Mouse (Mus musculus) hindbrain, embryonic 15.5 days (tissue): Measurements from ENCODE around the gene Magix. TPM values are rescaled to one million over a fixed set of nuclear protein-coding genes. Genes with fewer than 3 reads are reported as not detected.
A peak's percentile ranks its signal among the peaks of the same experiment; 100 is the strongest.
"Not testable (repeated sequence)": the region's sequence is repeated elsewhere in the genome, so short reads cannot be mapped to it uniquely, and the experiment has no call there.

Source experiments
- ATAC-seq: fragments of 200-750 bp; cut with Nextera tagmentation; 2 replicates; pipeline ENCODE4 v1.8.0; 2017; ENCODE audit warnings: low read depth, moderate number of reproducible peaks, moderate TSS enrichment; ENCODE audit not compliant: low FRiP score
- H3K27ac ChIP-seq: fragments of 300-500 bp; sonication (generic); replicated peaks from 2 replicates; pipeline ENCODE4 v1.5.1; 2015; ENCODE audit warnings: mild to moderate bottlenecking, inconsistent platforms
- H3K27me3 ChIP-seq: fragments of 300-500 bp; sonication (generic); 2 replicates; pipeline ENCODE4 v1.6.1; 2015; ENCODE audit warnings: control low read depth, inconsistent platforms
- H3K36me3 ChIP-seq: fragments of 300-500 bp; sonication (generic); 2 replicates; pipeline ENCODE4 v1.6.1; 2015; ENCODE audit warnings: control low read depth, inconsistent platforms
- H3K4me1 ChIP-seq: fragments of 300-500 bp; sonication (generic); replicated peaks from 2 replicates; pipeline ENCODE4 v1.6.1; 2015; ENCODE audit warnings: control low read depth, inconsistent platforms
- H3K4me2 ChIP-seq: fragments of 300-500 bp; sonication (generic); 2 replicates; pipeline ENCODE4 v1.6.1; 2015; ENCODE audit warnings: moderate library complexity, mild to moderate bottlenecking, inconsistent platforms
- H3K4me3 ChIP-seq: fragments of 300-500 bp; sonication (generic); 2 replicates; pipeline ENCODE4 v1.5.1; 2015; ENCODE audit warnings: mild to moderate bottlenecking, inconsistent platforms
- H3K9ac ChIP-seq: fragments of 300-500 bp; sonication (generic); 2 replicates; pipeline ENCODE4 v1.6.1; 2015; ENCODE audit warnings: inconsistent platforms
- H3K9me3 ChIP-seq: fragments of 300-500 bp; sonication (generic); 2 replicates; pipeline ENCODE4 v1.6.1; 2016; ENCODE audit warnings: control low read depth, inconsistent platforms
- WGBS: fragments of 180-500 bp; shearing (Covaris S2); methylation state at CpG from one replicate; pipeline ENCODE4 v1.1.7; 2015; 5-methylcytosine and 5-hydroxymethylcytosine counted together
- polyA plus RNA-seq: library from polyadenylated mRNA; unstranded; fragments of >200 nt; fragmentation: Nextera tagmentation; extraction: Ambion mirVana; gene quantifications from 2 replicates; pipeline ENCODE4 v1.2.1, GENCODE M21; 2015

Magix gene
- 0.08 and 0.10 TPM in 2 replicates for polyA plus RNA-seq

DNA sequence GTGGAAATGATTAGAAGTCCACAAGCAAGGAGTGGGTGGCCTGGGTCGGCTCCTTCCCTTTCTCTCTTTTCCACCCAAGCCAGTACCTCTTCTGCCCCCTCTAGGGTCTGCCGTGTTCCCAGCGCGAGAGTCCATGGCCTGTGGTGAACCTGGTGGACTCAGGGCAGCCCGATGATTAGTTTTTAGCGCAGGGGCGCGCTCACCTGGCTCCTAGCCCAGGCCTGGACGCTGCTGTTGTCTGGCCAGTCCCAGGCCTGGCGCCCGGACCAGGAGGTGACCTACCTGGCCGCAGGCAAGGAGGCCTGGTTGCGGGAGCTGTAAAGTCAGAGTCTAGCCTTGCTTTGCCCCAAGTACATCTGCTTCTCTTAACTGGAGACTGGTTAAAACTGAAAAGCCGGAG lies at the start of gene Magix:
Magix (minus strand) TSS at position 388 of the 400 bp plus-strand sequence.
- no peak within 1 kb of the TSS for H3K27ac ChIP-seq
- peak within 1 kb of the TSS; percentile 29; the same call in 1 of the 2 replicates for H3K4me3 ChIP-seq
- H3K4me2 ChIP-seq, result peak within 1 kb of the TSS; percentile 57
- no peaks in the 10 kb centered on the region for H3K4me1 ChIP-seq
- H3K9ac ChIP-seq, result no peak within 1 kb of the TSS
- ATAC-seq, result no peak
- H3K36me3 ChIP-seq, result no peaks in the 10 kb centered on the region
- WGBS, result 75% methylated on average over 14 of the region's 14 CpGs
- H3K27me3 ChIP-seq, result no peaks in the 10 kb centered on the region
- H3K9me3 ChIP-seq, result no peaks in the 10 kb centered on the region

DNA sequence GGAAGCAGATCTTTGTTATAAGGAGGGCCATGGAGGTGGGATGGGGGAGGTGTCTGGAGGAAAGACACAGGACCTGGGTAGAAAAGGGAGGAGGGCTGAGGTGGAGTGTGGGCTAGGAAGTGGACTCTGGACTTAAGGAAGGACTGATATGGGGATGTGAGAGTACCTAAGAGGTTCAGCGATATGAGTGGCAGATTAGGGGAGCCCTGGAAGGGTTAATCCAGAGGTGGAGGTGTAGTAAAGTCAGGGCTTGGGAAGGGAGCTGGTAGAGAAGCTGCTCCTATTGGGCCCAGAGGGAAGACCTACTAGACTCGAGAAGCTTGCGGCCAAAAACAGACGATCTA lies 47.8 kb upstream of the Magix start:
- Histone ChIP-seq H3K36me3 (0 out of 2 replicates have a peak, but pooled peaks cover 4% of the 10 kb centered on the region), H3K9me3 (no peaks in the 10 kb centered on the region), H3K27ac (peak overlapping the region; percentile 86), H3K4me3 (peak overlapping the region; percentile 54), H3K4me2 (peak overlapping the region; percentile 59), H3K4me1 (peaks cover 13% of the 10 kb centered on the region), H3K9ac (peak overlapping the region; percentile 53), H3K27me3 (no peaks in the 10 kb centered on the region)
- 44% methylated on average over 4 of the region's 4 CpGs for WGBS
- no peak; the same call in 1 of the 2 replicates for ATAC-seq

DNA sequence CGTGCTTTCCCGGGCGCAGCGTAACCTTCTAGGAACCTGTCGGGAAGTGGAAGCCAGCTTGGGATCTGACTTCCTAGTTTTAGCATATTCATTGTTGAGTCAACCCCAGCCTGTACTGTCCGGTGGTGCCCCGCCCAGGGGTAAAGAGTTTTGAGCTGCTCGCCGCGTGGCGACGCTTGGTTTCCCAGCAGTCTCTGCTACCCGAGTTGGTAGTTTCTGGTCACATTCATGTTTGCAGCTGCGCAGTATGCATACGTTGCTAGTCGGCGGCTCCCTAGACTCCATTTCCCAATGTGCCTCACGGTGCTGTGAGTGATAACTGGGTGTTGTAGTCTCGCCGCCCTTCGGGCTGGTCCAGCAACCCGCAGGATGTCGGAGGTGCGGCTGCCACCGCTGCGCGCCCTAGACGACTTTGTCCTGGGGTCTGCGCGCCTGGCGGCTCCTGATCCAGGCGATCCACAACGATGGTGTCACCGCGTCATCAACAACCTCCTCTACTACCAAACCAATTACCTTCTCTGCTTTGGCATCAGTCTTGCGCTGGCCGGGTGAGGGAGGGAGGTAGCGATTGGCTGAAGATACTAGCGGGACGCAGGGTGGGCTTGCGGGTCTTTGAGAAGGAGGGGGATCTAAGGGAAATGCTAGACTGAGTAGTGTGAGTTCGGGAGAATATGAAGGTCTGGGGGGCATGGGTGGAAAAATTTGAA lies 47.3 kb upstream of the Magix start, which contains the start of gene Praf2:
Praf2 (plus strand) TSS at position 225 of the 707 bp plus-strand sequence.
- H3K4me2 ChIP-seq, result peak within 1 kb of the TSS; percentile 59
- 24% methylated on average over 42 of the region's 42 CpGs for WGBS
- H3K27me3 ChIP-seq, result no peaks in the 10 kb centered on the region
- no peaks in the 10 kb centered on the region for H3K9me3 ChIP-seq
- peak within 1 kb of the TSS; percentile 86 for H3K27ac ChIP-seq
- ATAC-seq, result peak; percentile 95
- peaks cover 13% of the 10 kb centered on the region for H3K4me1 ChIP-seq
- peak within 1 kb of the TSS; percentile 54 for H3K4me3 ChIP-seq
- H3K9ac ChIP-seq, result peak within 1 kb of the TSS; percentile 53
- H3K36me3 ChIP-seq, result 0 out of 2 replicates have a peak, but pooled peaks cover 4% of the 10 kb centered on the region

DNA sequence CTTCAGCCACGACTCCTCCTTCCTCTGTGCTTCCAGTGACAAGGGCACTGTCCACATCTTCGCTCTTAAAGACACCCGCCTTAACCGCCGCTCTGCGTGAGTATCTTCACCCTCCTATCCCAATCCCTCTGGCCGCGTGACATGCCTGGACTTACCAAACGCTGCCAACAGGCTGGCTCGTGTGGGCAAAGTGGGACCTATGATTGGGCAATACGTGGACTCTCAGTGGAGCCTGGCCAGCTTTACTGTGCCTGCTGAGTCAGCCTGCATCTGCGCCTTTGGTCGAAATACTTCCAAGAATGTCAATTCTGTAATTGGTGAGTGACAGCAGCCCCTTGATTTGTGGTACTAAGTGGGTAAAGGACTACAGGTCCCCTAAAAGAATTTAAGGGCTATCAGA lies 46.1 kb upstream of the Magix start:
- Histone ChIP-seq H3K27ac (no peak overlapping the region), H3K9ac (no peak overlapping the region), H3K4me2 (no peak overlapping the region), H3K4me1 (peaks cover 20% of the 10 kb centered on the region), H3K9me3 (no peaks in the 10 kb centered on the region), H3K27me3 (no peaks in the 10 kb centered on the region), H3K4me3 (no peak overlapping the region), H3K36me3 (0 out of 2 replicates have a peak, but pooled peaks cover 4% of the 10 kb centered on the region)
- no peak for ATAC-seq
- WGBS, result 92% methylated on average over 13 of the region's 13 CpGs

DNA sequence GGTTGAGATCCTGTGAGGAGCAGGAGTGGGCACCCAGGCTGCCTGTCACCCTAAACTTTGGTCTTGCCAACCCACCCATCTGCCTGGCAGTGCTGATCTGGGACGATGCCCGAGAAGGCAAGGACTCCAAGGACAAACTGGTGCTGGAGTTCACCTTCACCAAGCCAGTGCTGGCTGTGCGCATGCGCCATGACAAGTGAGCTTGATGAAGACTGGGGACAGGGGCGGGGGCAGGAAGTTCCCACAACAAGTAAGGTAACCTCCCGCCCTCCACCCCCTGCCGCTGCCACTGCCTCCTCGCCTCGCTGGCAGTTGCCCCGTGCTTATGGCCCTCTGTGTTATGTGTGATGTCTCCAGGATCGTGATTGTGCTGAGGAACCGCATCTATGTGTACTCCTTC lies 44.8 kb upstream of the Magix start:
- no peak for ATAC-seq
- 89% methylated on average over 12 of the region's 12 CpGs for WGBS
- H3K9me3 ChIP-seq, result no peaks in the 10 kb centered on the region
- H3K36me3 ChIP-seq, result 0 out of 2 replicates have a peak, but pooled peaks cover 4% of the 10 kb centered on the region
- no peaks in the 10 kb centered on the region for H3K27me3 ChIP-seq
- H3K4me1 ChIP-seq, result peaks cover 20% of the 10 kb centered on the region
- H3K27ac ChIP-seq, result no peak overlapping the region
- no peak overlapping the region for H3K9ac ChIP-seq
- no peak overlapping the region for H3K4me2 ChIP-seq
- H3K4me3 ChIP-seq, result no peak overlapping the region

DNA sequence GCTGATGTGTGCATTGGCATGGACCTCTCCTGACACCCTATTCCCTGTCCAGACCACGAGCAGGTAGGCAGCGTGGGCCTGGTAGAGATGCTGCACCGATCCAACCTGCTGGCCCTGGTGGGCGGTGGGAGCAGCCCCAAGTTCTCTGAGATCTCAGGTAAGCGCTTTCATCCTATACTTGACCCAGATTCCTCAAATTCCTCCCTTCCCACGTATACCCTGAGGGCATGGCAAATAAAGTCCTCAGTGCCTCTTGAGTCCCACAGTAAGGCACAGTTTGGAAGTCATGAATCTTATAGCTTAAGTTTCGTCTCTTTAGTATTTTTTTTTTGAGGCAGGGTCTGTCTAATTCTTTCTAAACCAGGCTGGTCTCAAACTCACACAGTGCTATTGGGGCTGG lies 43.1 kb upstream of the Magix start:
- 0 out of 2 replicates have a peak, but pooled peaks cover 4% of the 10 kb centered on the region for H3K36me3 ChIP-seq

DNA sequence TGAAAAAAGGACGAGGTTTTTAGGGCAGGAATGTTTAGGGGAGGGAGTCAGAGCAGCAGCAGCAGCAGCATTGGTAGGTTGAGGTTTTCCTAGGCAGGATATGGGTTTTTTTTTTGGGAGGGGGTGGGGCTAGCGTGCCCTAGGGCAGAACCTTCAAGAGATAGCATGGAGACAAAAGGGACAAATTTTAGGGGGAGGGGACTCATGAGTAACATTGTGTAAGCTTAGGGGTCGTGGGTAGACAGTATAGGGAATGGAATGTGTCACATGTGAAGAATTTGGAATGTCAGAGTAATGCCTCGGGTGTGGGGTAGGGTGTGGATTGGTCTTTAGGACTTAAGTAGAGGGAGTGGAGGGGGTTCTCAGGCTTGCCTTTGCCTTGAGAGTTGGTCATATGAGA lies 41.6 kb upstream of the Magix start:
- Histone ChIP-seq H3K27ac (no peak overlapping the region), H3K9me3 (no peaks in the 10 kb centered on the region), H3K9ac (peak overlapping the region; percentile 50; the same call in 1 of the 2 replicates), H3K4me1 (peaks cover 7% of the 10 kb centered on the region), H3K4me2 (peak overlapping the region; percentile 67), H3K36me3 (0 out of 2 replicates have a peak, but pooled peaks cover 4% of the 10 kb centered on the region), H3K4me3 (peak overlapping the region; percentile 54), H3K27me3 (no peaks in the 10 kb centered on the region)
- no peak for ATAC-seq
- WGBS, result 34% methylated on average over 4 of the region's 4 CpGs

More for the DNA sequence above, 43.1 kb upstream of the Magix start:
- Histone ChIP-seq H3K27ac (no peak overlapping the region), H3K9ac (no peak overlapping the region), H3K27me3 (no peaks in the 10 kb centered on the region), H3K4me3 (no peak overlapping the region), H3K9me3 (no peaks in the 10 kb centered on the region), H3K4me1 (peaks cover 13% of the 10 kb centered on the region), H3K4me2 (no peak overlapping the region)
- no peak for ATAC-seq
- 81% methylated on average over 7 of the region's 7 CpGs for WGBS

DNA sequence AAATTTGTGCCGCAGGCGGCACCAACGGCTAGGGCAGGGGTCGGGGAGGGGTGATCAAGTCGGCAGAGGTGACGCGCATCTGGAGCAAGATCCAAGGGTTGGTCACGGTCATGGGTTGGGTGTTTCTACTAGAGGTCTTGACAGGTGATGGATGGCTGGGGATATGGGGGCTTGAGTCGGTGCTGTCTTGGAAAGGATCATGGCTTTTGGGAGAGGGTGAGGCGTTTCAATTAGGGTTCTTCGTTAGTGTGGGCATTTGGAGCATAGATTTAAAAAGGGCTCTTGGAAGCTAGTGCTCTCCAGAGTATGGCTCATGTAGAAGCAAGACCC lies 41.2 kb upstream of the Magix start:
- Histone ChIP-seq H3K4me1 (peaks cover 7% of the 10 kb centered on the region), H3K27me3 (no peaks in the 10 kb centered on the region), H3K9me3 (no peaks in the 10 kb centered on the region), H3K4me3 (peak overlapping the region; percentile 54), H3K36me3 (0 out of 2 replicates have a peak, but pooled peaks cover 4% of the 10 kb centered on the region), H3K4me2 (peak overlapping the region; percentile 67), H3K9ac (peak overlapping the region; percentile 50), H3K27ac (peak overlapping the region; percentile 95)
- ATAC-seq, result peak; percentile 51; the same call in 1 of the 2 replicates
- 22% methylated on average over 11 of the region's 11 CpGs for WGBS

DNA sequence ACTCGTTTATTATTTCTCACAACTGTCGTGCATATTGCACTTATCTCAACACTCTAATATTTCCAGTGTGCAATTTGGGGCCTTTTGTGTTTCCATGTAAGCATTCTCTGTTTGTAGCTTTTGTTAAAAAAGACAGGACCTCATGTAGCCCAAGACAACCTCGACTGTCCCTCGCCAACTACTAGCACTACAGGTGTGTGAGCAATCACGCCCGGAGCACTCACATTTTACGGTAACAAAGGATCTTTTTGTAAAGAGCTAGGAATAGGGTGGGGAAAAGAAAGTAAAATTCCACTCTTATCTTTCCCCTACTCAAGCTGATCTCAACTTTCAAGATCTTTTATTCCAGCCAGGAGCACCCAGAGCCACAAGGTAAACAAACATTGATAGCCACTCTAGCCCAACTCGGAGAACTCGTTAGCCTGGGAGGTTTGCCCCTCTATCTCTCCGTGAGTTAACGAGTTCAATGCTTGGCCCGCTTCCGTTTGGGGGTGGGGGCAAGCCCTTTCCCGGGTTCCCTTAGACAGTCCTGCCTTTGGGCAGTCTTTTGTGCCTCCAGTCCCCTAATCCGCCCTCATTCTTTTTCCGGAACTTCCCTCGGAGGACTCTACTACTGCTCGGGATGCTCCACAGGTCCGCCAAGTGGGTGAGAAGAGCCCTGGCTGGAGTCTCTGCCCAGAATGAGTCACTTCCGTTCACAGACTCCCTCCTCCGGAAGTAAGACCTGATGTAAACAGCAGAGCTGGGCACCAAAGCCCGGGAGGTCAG lies 40.6 kb upstream of the Magix start, which contains the start of gene Gm45208:
Gm45208 (plus strand) TSS at position 732 of the 768 bp plus-strand sequence.
- Histone ChIP-seq H3K4me1 (peaks cover 7% of the 10 kb centered on the region), H3K9ac (peak within 1 kb of the TSS; percentile 50), H3K9me3 (no peaks in the 10 kb centered on the region), H3K27ac (peak within 1 kb of the TSS; percentile 95), H3K27me3 (no peaks in the 10 kb centered on the region), H3K4me3 (peak within 1 kb of the TSS; percentile 54), H3K36me3 (no peaks in the 10 kb centered on the region), H3K4me2 (peak within 1 kb of the TSS; percentile 67)
- peak; percentile 91 for ATAC-seq
- 22% methylated on average over 22 of the region's 22 CpGs for WGBS

DNA sequence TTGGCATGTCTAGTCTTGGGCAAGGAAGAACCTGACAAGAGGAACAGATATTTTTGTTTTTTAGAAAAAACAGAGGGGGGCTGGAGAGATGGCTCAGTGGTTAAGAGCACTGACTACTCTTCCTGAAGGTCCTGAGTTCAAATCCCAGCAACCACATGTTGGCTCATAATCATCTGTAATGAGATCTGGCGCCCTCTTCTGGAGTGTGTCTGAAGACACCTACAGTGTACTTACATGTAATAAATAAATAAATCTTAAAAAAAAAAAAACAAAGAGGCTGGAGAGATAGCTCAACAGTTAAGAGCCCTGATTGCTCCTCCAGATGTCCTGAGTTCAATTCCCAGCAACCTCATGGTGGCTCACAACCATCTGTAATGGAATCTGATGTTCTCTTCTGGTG lies 35.0 kb upstream of the Magix start:
- not testable (repeated sequence) for H3K9me3 ChIP-seq, H3K36me3 ChIP-seq, H3K9ac ChIP-seq, H3K27ac ChIP-seq, H3K4me1 ChIP-seq, ATAC-seq, H3K4me2 ChIP-seq, H3K4me3 ChIP-seq, H3K27me3 ChIP-seq
- 57% methylated on average over 1 of the region's 1 CpGs for WGBS

DNA sequence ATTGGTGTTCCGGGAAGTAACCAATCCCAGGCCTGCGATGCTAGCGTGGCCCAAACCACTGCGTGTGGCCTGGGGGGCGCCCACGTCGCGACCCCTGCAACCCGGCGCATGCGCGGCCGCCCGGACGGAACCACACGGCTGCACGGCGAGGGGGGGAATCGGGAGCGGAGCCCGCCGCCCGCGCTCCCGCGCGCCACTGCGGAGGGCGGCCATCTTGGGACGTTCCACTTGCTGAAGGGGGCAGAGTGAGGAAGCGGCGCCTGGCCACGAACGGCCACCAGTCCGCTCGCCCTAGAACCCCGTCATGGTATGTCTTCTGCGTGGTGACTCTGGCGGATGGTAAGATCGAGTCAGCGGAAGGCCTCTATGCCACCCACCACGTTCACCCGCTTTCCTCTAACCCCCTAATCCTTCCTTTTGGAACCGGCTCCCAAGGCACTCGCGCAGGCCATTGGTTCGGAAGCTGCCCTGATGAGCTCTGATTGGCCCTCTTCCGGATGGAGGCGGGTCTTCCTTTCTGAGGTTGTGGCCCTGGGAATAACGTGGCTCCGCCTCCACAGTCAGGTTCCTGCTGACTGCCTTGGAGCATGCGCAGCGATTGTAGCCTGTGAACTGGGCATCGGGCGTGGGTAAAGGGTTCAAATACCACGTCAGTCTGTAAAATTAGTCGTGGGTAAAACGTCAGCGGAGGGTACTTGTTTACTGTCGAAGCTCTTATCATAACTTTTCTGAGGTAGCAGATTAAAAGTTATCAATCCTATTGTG lies 33.3 kb upstream of the Magix start, which contains the start of gene Wdr45:
Wdr45 (plus strand) TSS at position 199 of the 765 bp plus-strand sequence.
- not testable (repeated sequence) for H3K36me3 ChIP-seq, H3K9me3 ChIP-seq, H3K4me1 ChIP-seq, H3K27me3 ChIP-seq
- peak; percentile 97 for ATAC-seq
- peak within 1 kb of the TSS; percentile 35 for H3K4me3 ChIP-seq
- peak within 1 kb of the TSS; percentile 61; the same call in 1 of the 2 replicates for H3K27ac ChIP-seq
- 17% methylated on average over 36 of the region's 60 CpGs for WGBS
- H3K4me2 ChIP-seq, result peak within 1 kb of the TSS; percentile 52
- 0 out of 2 replicates have a peak within 1 kb of the TSS, but pooled peaks have one; percentile 37 for H3K9ac ChIP-seq
